Mouse (Mus musculus) right cerebral cortex, postnatal 10 days (tissue): Measurements from ENCODE around the gene Tpst1.
A peak's percentile ranks its signal among the peaks of the same experiment; 100 is the strongest.

Source experiments
- DNase-seq, 2 experiments: peaks; one replicate each; pipeline ENCODE4 v3.0.0; 2021; ENCODE audit warnings: low spot score in 2 of 2

Gene Tpst1

DNA sequence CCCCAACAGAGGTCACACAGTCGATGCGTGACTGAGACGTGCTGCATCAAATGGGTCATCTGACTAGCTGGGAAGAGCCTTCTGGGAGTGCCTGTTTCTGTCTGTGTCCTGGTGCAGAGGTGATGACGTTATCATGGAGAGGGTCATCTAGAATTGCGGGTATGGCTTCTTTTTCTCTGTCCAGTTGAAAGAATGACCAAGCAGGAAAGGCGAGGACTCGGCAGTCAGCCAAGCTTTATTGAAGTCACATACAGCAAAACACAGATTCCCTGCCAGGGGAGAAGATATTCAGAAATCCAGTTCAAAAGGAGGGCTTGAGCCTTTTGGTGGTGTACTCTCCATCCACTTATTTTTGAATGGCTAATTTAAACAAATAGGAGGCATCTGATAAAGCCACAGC is 70.0 kb downstream of the Tpst1 start:
- no peak for DNase-seq

DNA sequence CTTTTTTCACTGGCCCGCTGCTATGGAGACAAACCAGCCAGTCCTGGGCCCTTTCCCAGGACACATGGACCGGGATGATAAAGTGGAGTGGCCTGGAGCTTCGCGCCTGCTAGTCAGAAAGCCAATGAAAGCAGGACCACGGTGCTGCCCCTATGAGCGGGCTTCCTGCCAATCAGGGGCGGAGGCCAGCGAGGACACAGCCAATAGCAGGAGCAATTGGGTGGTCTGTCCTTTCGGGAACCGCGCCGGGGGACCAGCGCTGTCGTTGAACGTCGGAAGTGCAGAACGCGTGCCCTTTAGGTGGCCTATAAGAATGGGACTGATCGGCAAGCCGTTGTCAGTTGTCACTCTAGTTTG is 70.8 kb downstream of the Tpst1 start:
- peak; percentile 91 to 94 for DNase-seq

DNA sequence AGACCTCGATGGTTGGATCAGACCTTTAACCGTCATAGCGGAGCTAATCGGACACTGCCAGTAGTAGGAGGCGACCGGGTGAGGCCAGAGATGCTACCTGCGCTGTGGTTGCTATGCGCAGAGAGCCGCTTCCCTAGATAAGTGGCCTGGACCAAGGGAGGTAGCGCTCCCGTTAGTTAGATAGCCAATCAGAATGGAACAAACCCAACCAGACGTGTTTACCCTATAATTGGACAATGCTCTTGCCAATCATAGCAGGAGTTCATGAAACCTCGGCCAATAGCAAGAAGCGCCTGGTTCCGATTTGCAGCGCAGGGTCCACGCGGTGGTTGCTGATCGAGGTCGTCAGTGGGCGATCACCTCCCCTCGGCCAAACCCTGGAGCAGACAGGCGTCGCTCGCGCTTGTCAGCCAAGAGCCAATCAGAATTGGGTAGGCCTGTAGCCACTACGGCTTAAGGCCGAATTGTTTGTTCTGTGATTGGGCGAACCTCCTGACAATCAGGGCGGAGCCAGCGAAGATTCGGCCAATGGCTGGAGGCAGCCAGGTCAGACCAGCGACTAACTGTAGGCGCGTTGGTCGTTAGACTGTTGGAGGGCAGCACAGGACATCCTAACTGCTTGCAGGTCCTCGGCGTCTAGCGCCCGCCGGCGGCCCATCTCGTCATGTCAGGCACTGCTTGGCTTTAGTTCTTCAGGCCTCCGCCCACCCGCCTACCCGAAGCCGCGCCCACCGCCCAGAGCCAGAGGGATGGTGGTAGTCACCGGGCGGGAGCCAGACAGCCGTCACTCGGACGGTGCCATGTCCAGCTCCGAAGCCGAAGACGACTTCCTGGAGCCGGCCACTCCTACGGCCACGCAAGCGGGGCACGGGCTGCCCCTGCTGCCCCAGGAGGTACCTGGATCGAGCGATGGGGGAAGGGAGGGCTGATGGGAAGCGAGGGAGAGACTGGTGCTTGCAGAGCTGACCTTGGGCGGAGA is 71.5 kb downstream of the Tpst1 start, which contains the start of gene Kctd7:
Gene Kctd7 (plus strand): TSS at position 528 of the 979 bp plus-strand sequence.
- peak; percentile 99 to 100 for DNase-seq

GRCm38 (mm10) chr5:130145961-130146360 is 72.8 kb downstream of the Tpst1 start:
- peak; percentile 52 to 73 for DNase-seq

GRCm38 (mm10) chr5:130149726-130150310 is 76.7 kb downstream of the Tpst1 start:
- no peak for DNase-seq

GRCm38 (mm10) chr5:130154286-130154685 is 81.2 kb downstream of the Tpst1 start:
- DNase-seq, result no peak

DNA sequence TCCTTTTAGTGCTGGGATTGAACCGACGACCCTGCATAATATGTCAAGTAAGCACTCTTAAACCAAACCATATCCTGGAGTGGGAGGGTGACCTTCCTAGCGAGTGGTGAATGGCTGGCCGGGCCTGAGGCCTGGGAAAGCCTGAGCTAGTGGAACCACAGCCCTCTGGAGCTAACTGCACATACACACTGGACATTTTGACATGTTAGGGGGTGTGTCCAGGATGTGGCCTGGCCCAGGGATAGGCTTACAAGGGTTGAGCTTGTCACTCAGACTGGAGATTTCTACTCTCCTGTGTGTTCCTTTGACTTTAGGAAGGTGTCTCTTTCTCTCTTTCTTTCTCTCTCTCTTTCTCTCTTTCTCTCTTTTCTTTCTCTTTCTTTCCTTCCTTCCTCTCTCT is 85.4 kb downstream of the Tpst1 start:
- DNase-seq, result no peak

DNA sequence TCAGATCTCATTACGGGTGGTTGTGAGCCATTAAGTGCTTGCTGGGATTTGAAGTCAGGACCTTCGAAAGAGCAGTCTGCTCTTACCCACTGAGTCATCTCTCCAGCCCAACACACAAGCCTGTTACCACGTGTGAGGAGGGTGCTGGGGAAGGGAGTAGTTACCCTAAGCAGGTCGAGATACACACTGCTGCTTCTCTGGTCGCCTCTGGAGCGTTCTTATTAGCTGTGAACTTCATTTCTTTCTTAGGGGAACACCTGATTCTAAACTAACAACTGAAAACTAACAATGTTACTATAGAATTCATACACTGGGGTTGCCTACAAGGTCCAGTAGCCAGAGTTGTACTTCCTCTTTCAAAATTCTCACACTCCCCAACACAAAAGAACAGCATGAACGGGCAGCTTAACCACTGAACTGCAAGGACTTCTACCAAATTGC is 86.7 kb downstream of the Tpst1 start:
- no peak for DNase-seq

DNA sequence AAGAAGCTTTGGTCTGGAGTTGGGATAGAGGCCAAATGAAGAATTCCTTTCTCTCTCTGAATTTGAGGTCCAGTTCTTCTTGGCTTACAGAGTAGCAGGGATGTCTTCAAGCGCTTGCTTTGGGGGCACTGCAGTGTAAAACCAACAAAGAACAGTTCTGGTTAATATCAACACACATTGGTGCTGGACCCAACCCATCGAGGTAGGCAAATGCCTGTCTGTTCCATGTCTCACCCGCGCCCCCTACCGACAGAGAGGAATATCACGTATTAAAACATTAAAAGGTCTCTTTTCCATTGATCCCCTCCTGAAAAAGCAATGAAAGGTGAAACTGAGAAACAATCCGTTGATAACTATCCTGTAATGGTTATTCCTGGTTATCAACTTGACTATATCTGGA is 90.5 kb downstream of the Tpst1 start:
- DNase-seq, result peak; percentile 62 to 81

DNA sequence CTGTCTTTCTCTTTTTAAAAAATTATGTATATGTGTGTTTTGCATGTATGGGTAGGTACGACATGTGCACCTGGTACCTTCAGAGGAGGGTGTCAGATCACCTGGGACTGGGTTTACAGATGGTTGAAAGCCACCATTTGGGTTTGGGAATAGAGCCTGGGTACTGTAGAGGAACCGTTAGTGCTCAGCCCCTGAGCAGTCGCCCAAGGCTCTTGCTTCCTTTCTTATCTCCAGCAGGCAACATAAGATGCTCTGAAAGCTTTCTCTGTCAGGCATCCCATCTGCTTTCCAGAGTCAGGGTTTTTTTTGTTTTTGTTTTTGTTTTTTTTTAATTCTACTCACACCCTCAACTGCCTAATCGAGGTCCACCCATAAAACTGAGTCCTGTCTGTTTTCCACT is 92.1 kb downstream of the Tpst1 start:
- no peak for DNase-seq

DNA sequence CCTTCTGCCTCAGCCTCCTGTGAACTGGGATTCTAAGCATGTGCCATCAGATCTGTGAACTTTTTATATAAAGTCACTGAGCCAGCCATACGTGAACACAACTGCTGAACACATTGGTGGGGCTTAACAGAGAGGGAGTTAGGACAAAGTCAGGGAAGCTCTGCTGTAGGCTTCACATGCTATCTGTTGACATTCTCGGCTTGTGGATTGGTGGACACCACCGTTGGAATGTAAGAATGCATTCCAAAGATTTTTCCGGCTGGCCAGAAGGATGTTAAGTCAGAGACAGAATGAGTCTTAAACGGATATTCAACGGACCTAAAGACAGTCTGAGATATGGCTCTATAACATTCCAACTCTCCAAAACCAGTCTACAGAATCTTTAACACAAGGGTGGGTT is 96.0 kb downstream of the Tpst1 start:
- no peak for DNase-seq

DNA sequence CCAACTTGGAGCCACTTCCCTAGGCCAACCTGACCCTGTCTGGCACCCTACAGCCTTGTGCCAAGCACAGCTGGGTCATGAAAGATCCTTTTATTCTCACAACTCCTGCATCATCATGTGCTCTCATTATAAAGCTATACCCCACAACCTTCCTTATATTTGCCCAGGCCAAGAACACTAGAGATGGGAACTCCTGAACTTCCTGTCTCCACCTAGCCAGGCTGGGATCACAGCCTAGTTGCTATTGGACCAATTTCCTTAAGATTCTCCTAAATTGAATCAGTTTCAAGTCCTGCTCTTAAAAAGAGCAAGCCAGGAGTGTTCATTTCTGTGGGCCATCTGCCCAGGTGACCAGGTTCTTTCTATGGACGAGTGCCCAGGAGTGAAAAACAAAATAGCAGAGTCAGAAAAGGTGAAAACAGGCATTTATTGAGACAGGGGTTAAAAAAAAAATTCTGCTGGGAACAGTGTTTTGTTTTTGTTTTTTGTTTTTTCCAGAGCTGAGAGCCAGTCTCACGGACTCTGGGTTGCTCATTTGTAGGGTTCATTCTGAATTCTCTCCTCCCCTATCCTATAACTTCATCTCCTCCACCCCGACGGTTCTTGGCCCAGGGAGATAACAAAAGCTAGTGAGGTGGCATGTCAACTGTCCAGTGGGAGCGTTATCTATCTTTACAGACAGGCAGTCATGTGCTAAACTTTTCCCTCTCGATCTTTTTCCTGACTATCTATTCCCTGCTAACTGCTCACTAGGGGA is 97.7 kb downstream of the Tpst1 start:
- DNase-seq, result no peak

GRCm38 (mm10) chr5:130171423-130171954 is 98.4 kb downstream of the Tpst1 start, which contains the start of gene Rabgef1:
Gene Rabgef1, plus strand, starts transcription at chr5:130171798.
- peak; percentile 95 for DNase-seq

DNA sequence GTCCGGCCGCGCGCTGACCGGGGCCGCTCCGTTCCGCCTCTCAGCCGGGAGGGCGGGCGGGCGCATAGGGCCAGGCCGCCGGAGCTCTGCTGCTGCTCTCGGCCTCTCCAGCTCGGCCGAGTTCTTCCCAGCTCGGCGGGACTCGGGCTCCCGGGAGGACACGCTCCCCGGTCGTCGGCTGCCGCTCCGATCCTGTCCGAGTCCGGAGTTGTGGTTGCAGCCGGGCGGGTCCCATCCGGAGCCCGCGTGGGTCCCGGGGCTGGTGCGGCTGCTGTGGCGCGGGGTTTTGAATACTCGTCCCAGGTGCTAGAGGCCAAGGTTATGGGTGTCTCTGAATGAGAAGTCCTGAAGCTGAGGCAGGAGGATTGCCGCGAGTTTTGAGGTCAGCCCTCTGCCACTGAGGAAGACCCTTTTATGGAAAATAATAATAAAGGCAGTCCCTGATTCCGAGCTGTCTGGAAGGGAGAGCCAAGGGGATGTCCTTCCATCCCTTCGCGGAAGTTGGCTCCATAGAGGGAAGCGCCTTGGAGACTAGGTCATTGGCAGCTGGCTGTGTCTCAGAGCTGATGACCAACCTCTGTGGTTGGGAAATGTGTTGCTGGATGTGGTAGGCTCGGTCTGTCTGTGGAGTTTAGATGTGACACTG is 99.0 kb downstream of the Tpst1 start:
- peak; percentile 57 to 58 for DNase-seq

DNA sequence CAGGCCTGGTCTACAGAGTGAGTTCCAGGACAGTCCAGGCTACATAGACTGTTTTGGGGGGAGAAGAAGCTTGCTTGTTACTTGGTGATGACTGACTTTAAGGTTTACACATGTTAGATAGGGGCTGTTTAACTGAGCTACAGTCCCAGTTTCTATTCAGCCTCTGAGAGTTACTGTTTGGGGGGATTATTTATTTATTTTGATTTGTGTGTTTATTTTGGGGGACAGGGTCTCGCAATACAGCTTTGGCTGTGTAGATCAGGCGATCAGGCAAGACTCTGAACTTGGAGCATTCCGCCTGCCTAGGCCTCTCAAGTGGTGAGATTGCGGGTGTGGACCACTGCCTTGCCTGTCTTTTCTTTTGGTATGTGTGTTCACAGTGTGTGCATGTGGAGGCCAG is 99.9 kb downstream of the Tpst1 start:
- DNase-seq, result no peak

DNA sequence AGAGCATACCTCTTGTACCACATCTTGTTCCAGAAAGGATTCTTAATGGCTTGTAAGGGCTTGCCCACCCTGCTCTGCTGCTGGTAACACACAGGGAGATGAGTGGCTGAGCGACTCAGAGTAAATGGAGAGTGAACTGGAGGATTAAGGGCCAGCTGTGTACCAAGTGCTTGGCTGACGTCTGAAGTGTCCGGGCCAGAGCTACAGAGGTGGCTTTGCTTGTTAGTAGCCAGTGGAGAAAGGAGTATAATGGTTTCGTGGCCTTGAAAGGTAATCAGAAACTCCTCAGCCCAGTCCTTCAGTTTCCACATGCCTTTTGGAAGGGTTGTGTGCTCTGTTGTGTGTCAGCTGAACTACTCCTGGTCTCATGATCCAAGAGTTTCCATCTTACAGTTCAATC is 104.7 kb downstream of the Tpst1 start:
- DNase-seq, result no peak

DNA sequence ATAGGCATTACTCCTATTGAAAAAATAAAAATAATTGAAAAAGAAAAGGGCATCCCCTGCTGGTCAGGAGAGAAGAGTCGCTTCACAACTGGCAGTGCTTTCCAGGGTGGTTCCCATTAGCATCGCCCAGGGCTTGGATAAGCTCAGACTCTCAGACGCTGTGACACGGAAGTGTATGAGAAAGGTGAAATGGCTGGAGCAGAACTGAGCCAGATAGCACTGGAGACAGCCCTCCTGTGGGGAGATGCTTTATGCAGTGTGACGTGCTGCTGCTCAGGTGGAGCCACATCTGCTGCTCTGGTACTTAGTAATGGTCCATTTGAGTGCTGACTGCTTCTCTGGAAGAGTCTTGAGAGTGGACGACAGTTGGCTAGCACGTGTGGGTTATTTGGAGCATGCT is 107.2 kb downstream of the Tpst1 start:
- DNase-seq, result no peak

GRCm38 (mm10) chr5:130181740-130182540 is 108.8 kb downstream of the Tpst1 start:
- no peak for DNase-seq

DNA sequence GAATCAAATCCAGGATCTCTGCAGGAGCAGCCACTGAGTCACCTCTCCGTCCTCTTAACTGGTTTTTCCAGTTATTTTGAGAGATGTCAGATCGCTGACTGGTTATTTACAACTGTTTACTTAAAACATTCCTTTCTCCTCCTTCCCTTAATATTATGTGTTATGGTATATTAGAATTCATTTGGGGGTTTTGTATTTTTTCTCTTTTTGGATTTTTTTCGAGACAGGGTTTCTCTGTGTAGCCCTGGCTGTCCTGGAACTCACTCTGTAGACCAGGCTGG is 109.4 kb downstream of the Tpst1 start:
- DNase-seq, result no peak

GRCm38 (mm10) chr5:130184193-130184856 is 111.2 kb downstream of the Tpst1 start:
- no peak for DNase-seq
